Mouse (Mus musculus): ENCODE measurements at regions not wholly inside any gene's neighbourhood (a gene's known extent, or its start where the extent isn't known, plus 50 kb on each side); places are given as distances from the start of the nearest gene placed in this dataset.

DNA sequence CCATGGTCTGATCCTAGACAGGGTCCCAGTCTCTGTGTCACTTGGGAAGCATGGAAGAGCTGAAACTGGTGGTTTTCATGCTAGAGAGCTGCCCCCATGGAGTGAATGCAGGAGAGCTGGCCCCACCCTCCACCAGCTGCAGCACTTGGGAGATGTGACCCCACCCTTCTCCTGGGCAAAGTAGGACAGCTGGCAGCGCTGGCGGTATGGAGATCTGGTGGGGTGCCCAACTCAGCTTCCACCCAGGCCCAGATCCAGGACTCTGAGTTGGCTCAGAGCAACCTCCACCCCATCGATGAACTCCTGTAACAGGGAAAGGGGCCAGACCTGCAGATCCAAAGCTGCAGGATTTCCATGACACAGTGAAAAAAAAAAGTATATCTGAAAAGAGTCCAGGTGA lies 115.3 kb upstream of the Flrt2 start:
- DNase-seq (ENCODE audit: low read depth), result peak; percentile 39

DNA sequence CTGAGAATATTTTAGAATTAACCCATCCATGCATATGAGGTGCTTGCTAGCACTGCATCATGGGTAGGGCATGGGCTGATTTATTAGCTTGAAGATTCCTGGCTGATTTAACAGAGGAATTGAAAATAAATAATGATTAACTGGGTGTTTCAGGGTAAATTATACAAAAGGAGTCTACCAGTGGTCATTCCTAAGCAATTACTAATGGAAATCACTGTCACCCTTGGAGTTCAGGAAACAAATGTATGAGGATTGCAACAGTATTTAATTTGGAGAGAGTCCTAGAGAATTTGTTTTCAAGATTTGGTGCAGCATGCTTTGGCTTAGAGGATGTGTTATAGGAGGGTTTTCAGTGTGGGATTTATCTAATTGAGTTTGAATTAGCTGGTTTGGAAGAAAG lies 103.0 kb upstream of the Flrt2 start:
- no peak for DNase-seq (ENCODE audit: low read depth)

DNA sequence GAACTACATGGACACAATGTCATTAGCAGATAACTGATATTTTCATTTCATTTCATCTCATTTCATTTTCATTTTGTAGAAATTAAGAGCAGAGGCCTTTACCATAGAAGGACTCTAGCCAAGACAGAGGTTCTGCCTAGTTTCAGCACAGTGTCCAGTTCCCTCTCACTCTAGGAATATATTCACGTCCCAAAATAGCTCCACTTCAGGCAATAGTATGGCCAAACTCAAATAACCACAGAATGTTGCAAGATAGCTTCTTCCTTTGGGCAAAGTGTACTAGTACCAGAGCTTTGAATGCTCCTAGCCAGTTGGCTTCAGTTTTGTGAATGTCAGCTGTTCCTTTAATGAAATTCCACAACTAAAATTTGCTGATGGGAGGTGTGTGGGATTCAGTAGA lies 72.7 kb upstream of the Flrt2 start:
- DNase-seq (ENCODE audit: low read depth), result no peak

DNA sequence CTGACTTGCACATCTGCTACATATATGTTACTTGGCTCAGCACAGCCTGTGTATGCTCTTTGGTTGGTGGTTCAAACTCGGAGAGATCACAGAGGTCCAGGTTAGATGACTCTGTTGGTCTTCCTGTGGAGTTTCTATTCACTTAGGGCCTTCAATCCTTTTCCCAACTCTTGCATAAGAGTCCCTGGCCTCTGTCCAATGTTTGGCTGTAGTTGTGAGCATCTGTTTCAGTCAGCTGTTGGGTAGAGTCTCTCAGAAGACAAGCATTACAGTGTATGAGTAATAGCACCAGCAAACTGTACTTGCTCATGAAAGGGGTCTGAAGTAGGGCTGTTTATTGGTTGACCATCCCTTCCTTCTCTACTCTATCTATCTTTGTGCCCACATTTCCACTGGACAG lies 61.0 kb upstream of the Flrt2 start:
- peak; percentile 58 for DNase-seq (ENCODE audit: low read depth)

DNA sequence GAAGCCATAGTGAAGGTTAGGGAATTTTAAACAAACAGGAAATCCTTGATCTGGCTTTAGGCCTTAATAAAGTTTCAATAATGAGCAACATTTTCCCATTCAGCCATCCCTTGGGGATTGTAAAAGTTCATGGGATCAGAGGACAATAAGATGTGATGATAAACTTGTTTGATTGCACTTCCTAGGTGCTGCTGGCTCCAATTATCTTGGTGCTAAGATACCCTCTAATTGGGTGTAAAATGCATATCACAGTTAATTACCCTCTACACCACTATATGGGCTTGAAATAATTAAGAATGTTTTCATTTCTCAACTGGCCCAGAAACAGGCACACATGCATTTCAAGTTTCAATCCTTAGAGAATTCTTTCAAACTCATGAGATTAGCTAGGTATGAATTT lies 55.4 kb upstream of the Flrt2 start:
- DNase-seq (ENCODE audit: low read depth), result no peak

DNA sequence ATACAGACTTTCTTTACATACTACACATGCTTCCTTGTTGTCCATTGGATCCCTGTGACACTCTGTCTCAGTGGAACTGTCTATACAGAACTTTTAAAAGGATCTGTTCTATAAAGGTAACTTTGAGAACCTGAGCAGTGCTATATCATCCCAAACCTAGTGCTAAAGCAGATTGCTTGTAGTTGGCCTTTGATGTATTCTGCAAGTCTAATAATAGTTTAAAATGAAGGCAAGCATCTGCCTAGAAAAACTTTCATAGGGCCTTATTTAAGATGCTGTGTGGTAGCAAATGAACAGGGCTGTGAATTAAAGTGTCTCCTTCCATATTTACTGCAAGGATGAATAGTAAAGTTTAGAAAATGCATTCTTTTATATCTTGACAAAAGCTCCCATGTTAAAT lies 52.1 kb upstream of the Flrt2 start:
- DNase-seq (ENCODE audit: low read depth), result no peak

DNA sequence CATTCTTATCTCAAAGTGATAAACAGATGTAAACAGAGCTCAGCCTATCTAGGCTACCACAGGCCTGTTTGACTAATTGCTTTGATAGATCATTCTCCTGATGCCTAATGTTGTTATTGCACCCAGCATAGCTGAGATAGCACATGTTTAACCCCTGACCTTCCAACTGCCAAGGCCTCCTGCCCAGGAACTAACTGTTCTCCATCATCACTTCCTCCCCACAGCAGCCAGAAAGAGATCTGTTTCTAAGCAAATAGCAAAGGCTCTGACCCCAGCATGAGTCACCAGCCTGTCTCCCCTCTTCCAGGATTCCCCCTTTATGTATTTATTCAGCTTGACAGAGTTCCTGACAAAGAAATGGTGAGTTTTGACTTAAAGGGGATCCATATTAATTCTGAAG lies 50.4 kb upstream of the Flrt2 start:
- no peak for DNase-seq (ENCODE audit: low read depth)

All from fibroblast of lung, adult 2 months (primary cell).